Mouse (Mus musculus): ENCODE results near the gene Igfbp2.

The Igfbp2 gene

DNA sequence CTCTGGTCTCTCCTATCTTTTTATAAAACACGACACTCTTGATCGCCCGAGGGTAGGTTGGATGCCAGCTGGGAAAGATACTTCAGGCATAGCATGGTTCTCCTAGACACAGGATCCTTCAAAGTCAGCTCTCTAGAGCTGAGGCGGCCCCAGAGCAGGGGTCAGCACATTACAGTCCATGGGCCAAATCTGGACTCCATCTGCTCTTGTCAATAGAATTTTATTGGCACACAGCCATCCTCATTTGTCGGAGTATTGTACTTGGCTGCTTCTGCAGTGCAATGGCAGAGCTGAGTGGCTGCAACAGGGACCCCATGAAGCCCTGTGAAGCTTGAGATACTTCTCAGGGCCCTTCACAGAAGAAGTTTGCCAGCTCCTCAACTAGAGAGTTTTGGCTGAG lies 9.1 kb upstream of the Igfbp2 start:
- DNase-seq (ENCODE audit: low read depth, low spot score), result no peak

GRCm38 (mm10) chr1:72815616-72816015 lies 8.7 kb upstream of the Igfbp2 start:
- no peak for DNase-seq (ENCODE audit: low read depth, low spot score)

GRCm38 (mm10) chr1:72819995-72820394 lies 4.3 kb upstream of the Igfbp2 start:
- peak; percentile 64 for DNase-seq (ENCODE audit: low read depth, low spot score)

DNA sequence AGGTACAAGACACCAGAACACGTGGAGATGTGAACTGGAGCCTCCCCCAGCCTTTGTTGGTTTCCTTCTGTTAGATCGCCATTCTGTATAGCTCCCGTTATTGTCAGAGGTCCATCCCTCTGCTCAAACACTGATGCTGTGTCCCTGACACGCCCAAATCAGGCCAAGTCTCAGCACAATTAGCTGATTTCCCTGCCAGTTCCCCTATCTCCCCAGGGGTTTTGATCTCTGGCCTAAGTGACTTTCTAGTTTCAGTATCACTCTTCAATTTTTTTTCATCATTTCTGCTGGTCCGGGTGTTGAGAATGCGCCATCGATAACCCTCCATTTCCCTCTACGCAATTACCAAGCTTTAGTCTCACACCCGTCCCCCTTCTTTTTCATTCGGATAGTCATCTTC lies 1.4 kb upstream of the Igfbp2 start:
- peak; percentile 41 for DNase-seq (ENCODE audit: low read depth, low spot score)

GRCm38 (mm10) chr1:72824707-72825101 lies 401 bp downstream of the Igfbp2 start:
- DNase-seq (ENCODE audit: low read depth, low spot score), result peak; percentile 46

DNA sequence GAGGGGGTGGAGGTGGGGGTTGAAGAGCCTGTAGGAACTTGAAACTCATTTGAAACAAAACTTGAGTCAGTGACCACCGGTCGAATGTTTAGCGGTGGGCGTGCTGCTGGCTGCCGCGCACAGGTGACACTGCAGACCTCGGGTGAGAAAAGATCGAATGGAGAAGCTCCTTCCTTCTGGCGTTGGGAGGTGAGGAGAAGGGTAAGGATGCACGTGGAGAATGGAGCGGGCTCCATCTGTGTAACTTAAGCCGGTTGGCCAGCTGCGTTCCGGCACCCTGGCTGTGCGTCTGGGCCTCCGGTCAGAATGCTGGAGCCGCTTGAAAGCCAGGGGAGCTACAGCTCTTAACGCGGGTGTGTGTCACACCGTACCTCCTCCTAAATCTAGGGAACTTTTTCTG lies 983 bp downstream of the Igfbp2 start:
- DNase-seq (ENCODE audit: low read depth, low spot score), result no peak

DNA sequence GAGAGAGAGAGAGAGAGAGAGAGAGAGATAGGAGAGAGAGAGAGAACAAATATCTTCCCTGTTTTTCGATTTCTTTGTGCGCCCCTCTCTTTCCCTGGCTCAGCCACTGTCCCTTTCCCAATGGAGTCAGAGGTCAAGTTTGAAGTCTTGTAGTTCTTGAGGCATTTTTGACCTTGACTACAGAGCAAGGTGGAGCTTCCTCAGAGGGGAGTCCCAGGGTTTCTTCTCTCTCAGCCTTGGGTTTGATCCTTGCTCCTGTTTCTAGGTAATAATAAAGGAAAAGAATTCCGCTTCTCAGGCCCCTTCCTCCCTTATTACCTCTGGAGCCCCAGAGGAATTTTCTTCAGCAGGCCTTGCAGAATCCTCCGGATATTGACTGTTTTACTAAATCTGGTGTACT lies 1.6 kb downstream of the Igfbp2 start:
- peak; percentile 66 for DNase-seq (ENCODE audit: low read depth, low spot score)

- peak; percentile 84 for DNase-seq (ENCODE audit: low read depth, low spot score)
Measured at GRCm38 (mm10) chr1:72826446-72826845, 2.1 kb downstream of the Igfbp2 start.

DNA sequence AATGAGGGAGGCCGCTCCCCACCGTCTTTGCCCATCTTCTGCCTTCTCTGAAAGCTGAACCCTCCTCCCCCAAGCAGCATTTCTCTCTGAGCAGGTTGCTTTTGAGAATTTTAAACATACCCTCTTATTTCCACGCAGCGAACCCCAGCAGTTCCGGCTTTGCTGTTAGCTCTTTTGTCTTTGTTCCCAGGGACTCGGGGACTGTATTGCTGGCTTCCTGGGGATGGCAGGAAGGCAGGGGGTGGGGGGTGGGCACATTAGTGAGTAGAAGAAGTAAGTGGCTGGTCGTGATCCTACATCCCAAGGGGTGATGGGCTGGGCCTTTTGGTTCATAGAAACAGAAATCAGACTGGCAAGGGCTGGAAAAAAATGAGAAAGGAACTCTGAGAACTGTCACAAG lies 2.6 kb downstream of the Igfbp2 start:
- DNase-seq (ENCODE audit: low read depth, low spot score), result peak; percentile 79

DNA sequence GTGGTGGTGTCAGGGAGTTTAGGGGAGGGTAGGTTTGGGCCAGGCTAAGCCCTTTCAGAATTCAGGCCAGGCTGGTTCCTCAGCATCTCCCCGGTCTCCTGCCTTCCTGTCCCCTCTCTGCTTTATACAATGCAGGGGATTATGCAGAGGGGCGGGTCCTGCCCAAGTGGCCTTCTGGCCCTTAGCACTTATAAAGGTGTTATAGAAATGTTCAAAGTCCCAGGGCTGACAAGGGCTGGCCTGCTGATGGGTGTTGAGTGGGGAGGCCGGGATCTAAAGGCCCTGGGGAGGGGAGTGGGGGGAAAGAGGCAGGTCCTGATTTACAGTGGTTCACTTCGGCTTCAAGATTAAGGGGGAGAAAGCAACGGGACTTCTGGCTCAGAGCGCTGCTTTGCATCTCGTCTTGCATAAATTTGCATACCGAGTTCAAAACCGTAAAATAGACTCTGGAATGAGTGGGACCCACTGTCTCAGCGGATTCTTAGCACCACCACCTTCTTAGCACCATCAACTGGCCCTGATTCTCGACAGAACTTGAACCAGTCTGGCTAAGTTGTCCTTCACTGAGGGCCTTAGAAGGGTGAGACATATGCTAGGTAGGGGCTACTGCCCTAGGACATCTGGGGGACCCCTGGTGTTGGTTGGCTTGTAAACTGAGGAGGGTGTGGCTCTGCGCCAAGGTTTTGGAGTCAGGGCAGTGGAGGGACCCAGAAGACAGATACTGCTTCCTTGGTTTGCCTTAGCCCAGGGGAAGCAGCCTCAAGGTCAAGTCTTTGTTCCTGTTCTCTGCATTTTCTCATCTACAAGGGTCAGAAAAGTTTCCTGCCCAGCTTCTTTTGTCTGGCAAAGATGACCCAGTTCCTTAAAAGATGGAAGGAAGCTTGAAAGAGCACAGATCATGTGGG lies 3.4 kb downstream of the Igfbp2 start:
- DNase-seq (ENCODE audit: low read depth, low spot score), result peak; percentile 87

DNA sequence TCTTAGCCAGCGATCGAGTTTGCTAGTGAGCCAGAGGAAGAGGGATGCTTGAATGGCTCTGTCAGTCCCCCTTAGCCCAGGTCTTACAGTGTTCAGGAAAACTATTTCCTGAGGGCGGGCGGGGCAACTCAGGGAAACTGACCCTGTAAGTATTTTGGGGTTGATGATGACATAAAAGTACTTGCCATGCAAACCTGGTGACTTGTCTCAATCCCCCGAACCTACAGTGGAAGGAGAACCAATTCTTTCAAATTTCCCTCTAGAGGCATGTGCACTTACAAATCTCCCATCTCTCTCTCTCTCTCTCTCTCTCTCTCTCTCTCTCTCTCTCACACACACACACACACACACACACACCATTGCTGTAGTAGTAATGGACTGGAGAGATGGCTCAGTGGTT lies 4.5 kb downstream of the Igfbp2 start:
- DNase-seq (ENCODE audit: low read depth, low spot score), result no peak

DNA sequence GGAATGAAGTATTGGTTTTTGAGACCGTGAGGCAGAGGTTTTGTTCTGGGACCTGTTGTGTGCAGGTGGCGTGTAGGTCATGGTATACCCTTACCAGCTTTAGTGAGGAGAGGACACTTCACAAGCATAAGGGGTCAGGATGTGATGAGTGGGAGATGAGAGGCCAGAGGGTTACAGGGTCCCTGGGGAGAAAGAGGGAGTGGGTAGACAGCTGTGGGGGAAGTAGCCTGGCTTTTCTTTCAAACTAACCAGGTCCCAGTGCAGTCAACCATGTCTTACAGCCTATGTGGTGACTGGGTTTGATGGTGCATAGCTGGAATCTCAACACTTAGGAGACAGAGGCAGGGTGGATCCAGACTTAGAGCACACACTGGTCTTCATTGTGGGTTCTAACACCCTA lies 6.2 kb downstream of the Igfbp2 start:
- no peak for DNase-seq (ENCODE audit: low read depth, low spot score)

DNA sequence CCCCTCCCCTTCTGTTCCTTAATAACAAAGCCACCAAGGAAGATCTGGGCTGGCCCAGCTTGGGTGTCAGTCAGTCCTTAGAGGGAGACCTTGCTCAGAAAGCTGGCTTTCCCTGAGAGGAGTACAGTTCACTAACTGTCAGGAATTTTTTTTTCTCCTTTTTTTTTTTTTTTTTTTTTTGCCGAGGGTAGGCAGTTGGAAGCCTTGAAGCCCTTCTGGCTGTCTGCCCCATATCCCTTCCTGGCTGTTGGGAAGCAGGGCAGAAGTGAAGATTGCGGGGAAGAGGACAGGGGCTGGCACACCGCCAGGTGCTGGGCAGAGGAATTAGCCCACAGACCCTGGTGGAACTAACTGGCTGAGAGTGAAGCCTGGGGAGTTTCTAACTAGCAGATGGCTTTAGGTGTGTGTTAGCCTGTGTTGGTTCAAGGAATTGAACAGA lies 8.4 kb downstream of the Igfbp2 start:
- DNase-seq (ENCODE audit: low read depth, low spot score), result no peak

- DNase-seq (ENCODE audit: low read depth, low spot score), result no peak
Measured at GRCm38 (mm10) chr1:72833563-72833962, 9.3 kb downstream of the Igfbp2 start.

DNA sequence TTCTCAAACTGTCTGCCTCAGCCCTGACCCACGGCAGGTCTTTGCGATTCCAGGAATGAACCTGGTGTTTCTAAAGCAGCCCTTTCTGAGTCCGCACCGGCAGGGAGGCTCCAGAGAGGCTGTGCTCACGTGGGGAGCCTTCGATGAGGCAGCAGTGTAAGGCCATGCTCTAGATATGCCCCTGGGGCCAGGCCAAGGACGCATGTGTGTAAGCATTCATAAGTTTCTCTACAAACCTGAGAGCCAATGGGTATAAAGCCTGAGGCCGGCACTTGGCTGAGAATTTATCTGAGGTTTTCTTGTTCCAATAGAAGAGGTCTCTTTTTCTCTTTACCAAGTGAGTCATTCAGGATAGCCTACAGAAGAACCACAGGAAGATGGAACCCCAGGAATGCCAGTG lies 15.1 kb downstream of the Igfbp2 start:
- peak; percentile 51 for DNase-seq (ENCODE audit: low read depth, low spot score)

DNA sequence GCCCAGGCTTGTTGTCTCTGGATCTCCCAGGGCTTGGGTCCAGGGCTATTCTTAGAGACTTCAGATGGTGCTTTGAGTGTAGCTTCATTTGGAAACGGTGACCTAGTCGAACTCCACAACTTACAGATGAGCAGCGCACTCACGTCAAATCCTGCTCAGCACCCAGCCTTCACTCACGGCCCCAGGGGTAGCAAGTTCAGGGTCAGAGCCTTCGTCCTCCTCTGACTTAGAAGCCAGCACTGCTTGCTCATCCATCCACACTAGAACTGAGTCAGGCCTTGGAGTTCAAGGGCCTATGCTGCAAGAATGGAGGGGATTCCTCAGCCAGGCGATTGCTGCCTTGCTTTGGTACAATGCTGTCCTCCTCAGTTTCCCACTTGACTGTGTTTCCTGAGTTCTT lies 15.5 kb downstream of the Igfbp2 start:
- no peak for DNase-seq (ENCODE audit: low read depth, low spot score)

DNA sequence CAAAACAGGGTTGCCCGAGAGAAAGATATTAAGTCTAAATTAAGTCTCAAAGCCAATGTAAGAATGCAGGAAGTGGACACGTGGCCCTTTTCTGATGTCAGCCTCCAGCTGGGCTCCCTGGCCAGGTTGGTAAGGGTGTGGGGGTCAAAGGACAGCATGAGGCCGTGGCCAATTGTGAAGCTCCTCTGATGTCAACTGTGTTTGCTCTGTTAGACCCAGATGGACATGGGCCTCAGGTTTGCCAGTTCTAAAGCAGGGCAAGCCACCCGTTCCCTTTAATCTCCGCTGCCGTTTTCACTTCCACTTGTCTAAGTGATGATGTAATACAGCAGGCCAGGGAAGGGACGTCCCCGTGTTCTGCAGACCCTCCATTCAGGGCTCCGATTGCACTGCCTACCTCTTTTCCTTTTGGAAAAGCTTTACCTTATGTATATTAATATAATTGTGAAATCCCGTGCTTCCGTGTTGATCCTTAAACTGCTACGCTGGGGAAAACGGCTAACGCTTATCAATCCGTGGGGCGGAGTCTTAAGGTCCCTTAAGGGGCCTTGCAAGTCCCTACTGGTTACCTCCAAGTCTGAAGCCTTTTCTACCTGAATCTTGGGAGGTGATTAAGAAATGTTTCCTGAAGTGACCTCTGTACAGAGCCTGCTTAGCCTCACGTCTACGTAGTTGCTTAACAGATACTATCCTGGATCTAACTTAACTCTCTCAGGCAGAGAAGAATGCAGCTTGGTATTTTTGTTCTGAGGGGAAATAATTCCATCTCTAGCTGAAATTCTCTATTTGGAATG lies 18.6 kb downstream of the Igfbp2 start:
- no peak for DNase-seq (ENCODE audit: low read depth, low spot score)

GRCm38 (mm10) chr1:72844675-72845074 lies 20.4 kb downstream of the Igfbp2 start:
- no peak for DNase-seq (ENCODE audit: low read depth, low spot score)

DNA sequence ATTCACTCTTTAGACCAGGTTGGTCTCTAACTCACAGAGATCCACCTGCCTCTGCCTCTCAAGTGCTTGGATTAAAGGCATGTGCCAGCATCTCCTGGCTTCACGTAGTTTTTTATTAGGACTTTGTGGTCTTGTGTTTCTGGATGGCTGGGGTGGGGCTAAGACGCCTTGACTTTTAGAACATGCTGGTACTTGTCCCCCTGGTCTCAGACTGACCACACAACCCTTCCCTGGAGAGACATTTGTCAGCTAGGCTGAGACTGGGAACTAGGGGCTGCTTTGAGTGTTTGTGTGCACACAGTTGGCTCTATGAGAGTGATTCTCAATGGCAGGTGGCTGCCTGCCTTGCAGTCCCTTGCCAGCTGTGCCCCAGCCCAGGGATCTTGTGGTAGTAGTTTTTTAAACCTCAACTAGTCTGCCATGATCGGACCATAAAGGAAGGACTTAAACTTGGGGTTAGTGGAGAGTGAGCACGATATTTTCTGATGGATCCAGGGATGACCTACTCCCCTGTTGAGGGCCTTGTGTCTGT lies 23.6 kb downstream of the Igfbp2 start:
- DNase-seq (ENCODE audit: low read depth, low spot score), result no peak

DNA sequence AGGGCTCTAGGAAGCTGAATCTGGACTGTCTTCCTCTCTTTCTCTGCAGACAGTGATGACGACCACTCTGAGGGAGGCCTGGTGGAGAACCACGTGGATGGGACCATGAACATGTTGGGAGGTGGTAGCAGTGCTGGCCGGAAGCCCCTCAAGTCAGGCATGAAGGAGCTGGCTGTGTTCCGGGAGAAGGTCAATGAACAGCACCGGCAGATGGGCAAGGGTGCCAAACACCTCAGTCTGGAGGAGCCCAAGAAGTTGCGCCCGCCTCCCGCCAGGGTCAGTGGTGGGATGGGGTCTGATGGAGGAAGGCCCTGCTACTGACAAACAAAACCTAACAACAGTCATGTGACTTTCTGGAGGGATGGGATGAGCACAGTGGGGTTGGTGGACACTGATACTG lies 24.7 kb downstream of the Igfbp2 start:
- no peak for DNase-seq (ENCODE audit: low read depth, low spot score)

GRCm38 (mm10) chr1:72853759-72854158 lies 29.5 kb downstream of the Igfbp2 start:
- DNase-seq (ENCODE audit: low read depth, low spot score), result peak; percentile 46
